Mouse (Mus musculus): ENCODE data around the gene Gm21988. TPM values are rescaled to one million over a fixed set of nuclear protein-coding genes. Genes with fewer than 3 reads are reported as not detected.

Gm21988 gene
- polyA plus RNA-seq, 1 experiment from 2014 or later, result 15.3 TPM

DNA sequence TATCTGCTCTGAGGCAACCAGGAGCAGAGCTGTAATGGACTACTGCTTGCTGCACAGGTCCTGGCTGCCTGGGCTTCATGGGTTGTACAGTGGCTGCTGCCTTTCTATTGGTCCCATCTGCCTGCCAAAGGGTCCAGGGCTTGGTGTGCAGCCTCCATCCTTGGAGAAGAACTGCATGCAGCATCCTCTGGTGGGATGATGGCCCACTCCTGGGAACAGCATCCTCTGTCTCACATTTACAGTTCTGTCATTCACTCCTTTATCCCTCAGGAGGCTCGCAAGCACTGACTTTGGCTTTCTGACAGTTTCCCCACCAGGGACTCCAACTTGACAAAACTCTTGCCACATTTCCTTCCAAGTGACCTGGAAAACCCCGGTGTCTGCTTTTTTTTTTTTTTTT, 32.8 kb downstream of the Gm21988 start:
- no peaks in the 10 kb centered on the region for H3K9me3 ChIP-seq (ENCODE audit: low read length)
- H3K9ac ChIP-seq (replicated peaks; ENCODE audit: low read depth), result no peak overlapping the region
- 75% methylated on average over 2 of the region's 2 CpGs for WGBS
- H3K4me2 ChIP-seq (replicated peaks; ENCODE audit: low read depth, low read length), result no peak overlapping the region
- DNase-seq (ENCODE audit: low spot score) (no peak), ATAC-seq (no peak)
- no peak for TF ChIP-seq EP300 (IDR thresholded peaks at IDR 0.05)
- TF ChIP-seq CTCF (IDR thresholded peaks at IDR 0.05), result no peak
- no peak overlapping the region for H3K27ac ChIP-seq (ENCODE audit: low read length)
- H3K4me1 ChIP-seq (ENCODE audit: insufficient read depth, low read depth, low read length), result no peaks in the 10 kb centered on the region
- no peaks in the 10 kb centered on the region for H3K27me3 ChIP-seq (replicated peaks; ENCODE audit: insufficient read depth, low read length)
- no peak overlapping the region for H3K4me3 ChIP-seq (ENCODE audit: low read depth, low read length)
- H3K36me3 ChIP-seq (ENCODE audit: insufficient read depth, low read length), result no peaks in the 10 kb centered on the region

DNA sequence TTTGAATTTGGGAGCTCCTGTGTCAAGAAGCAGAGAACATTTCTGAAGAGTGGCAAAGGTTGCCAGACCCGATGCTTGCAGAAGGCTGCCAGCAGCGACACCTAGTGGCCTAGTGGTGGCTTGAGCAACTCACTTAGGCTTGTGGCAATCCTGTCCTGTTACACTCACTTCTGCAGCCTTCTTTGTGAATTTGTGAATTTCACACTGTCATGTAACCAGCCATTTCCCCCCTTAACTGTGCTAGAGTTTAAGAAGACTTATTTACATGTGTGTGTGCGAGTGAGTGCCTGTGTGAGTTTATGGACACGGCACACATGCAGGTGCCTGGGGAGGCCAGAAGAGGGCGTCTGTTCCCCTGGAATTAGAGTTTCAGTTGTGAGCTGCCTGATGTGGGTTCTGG, 37.9 kb downstream of the Gm21988 start:
- ATAC-seq (peak; percentile 60), DNase-seq (ENCODE audit: low spot score) (peak; percentile 89)
- TF ChIP-seq EP300 (IDR thresholded peaks at IDR 0.05), result no peak
- TF ChIP-seq CTCF (IDR thresholded peaks at IDR 0.05), result peak; percentile 92
- no peaks in the 10 kb centered on the region for H3K4me1 ChIP-seq (ENCODE audit: insufficient read depth, low read depth, low read length)
- H3K27ac ChIP-seq (ENCODE audit: low read length), result no peak overlapping the region
- H3K4me2 ChIP-seq (replicated peaks; ENCODE audit: low read depth, low read length), result no peak overlapping the region
- WGBS, result 38% methylated on average over 5 of the region's 5 CpGs
- no peaks in the 10 kb centered on the region for H3K27me3 ChIP-seq (replicated peaks; ENCODE audit: insufficient read depth, low read length)
- no peak overlapping the region for H3K9ac ChIP-seq (replicated peaks; ENCODE audit: low read depth)
- no peaks in the 10 kb centered on the region for H3K36me3 ChIP-seq (ENCODE audit: insufficient read depth, low read length)
- no peak overlapping the region for H3K4me3 ChIP-seq (ENCODE audit: low read depth, low read length)
- H3K9me3 ChIP-seq (ENCODE audit: low read length), result no peaks in the 10 kb centered on the region

GRCm38 (mm10) chr11:70200036-70200608, 39.5 kb downstream of the Gm21988 start:
- no peaks in the 10 kb centered on the region for H3K27me3 ChIP-seq (replicated peaks; ENCODE audit: insufficient read depth, low read length)
- ATAC-seq (peak; percentile 76), DNase-seq (ENCODE audit: low spot score) (peak; percentile 43)
- no peak overlapping the region for H3K9ac ChIP-seq (replicated peaks; ENCODE audit: low read depth)
- H3K27ac ChIP-seq (ENCODE audit: low read length), result 0 out of 2 replicates have a peak overlapping the region, but pooled peaks have one; percentile 9
- H3K4me2 ChIP-seq (replicated peaks; ENCODE audit: low read depth, low read length), result no peak overlapping the region
- H3K4me1 ChIP-seq (ENCODE audit: insufficient read depth, low read depth, low read length), result no peaks in the 10 kb centered on the region
- H3K36me3 ChIP-seq (ENCODE audit: insufficient read depth, low read length), result no peaks in the 10 kb centered on the region
- H3K4me3 ChIP-seq (ENCODE audit: low read depth, low read length), result no peak overlapping the region
- TF ChIP-seq EP300 (IDR thresholded peaks at IDR 0.05), result no peak
- no peak for TF ChIP-seq CTCF (IDR thresholded peaks at IDR 0.05)
- 68% methylated on average over 5 of the region's 5 CpGs for WGBS
- no peaks in the 10 kb centered on the region for H3K9me3 ChIP-seq (ENCODE audit: low read length)

DNA sequence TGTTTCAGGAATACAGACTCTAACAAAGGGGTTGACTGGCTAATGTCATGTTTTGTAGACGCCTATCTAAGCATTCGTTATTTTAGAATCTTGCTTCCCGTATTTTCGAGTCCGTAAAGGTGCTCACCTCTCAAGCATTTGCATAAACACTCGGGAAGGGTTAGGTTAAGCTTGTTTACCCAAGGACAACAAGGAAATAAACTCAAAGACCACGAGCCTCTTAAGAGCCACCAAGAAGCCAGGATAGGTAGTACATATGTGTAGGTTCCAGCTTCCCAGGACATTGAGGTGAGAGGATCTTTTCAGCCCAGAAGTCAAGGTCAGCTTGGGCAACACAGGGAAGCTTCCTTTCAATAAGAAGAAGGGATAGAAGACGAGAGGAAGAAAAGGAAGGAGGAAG, 40.5 kb downstream of the Gm21988 start:
- Histone ChIP-seq H3K27ac (ENCODE audit: low read length) (no peak overlapping the region), H3K4me2 (replicated peaks; ENCODE audit: low read depth, low read length) (no peak overlapping the region), H3K36me3 (ENCODE audit: insufficient read depth, low read length) (no peaks in the 10 kb centered on the region), H3K4me1 (ENCODE audit: insufficient read depth, low read depth, low read length) (no peaks in the 10 kb centered on the region), H3K27me3 (replicated peaks; ENCODE audit: insufficient read depth, low read length) (no peaks in the 10 kb centered on the region), H3K4me3 (ENCODE audit: low read depth, low read length) (no peak overlapping the region), H3K9me3 (ENCODE audit: low read length) (no peaks in the 10 kb centered on the region), H3K9ac (replicated peaks; ENCODE audit: low read depth) (no peak overlapping the region)
- TF ChIP-seq CTCF (IDR thresholded peaks at IDR 0.05) (no peak), EP300 (IDR thresholded peaks at IDR 0.05) (no peak)
- peak; percentile 32 for DNase-seq (ENCODE audit: low spot score)
- WGBS, result 69% methylated on average over 8 of the region's 8 CpGs
- ATAC-seq, result no peak

- no peak overlapping the region for H3K27ac ChIP-seq (ENCODE audit: low read length)
- WGBS, result 69% methylated on average over 3 of the region's 3 CpGs
- TF ChIP-seq CTCF (IDR thresholded peaks at IDR 0.05) (no peak), EP300 (IDR thresholded peaks at IDR 0.05) (peak; percentile 45; the same call in 1 of the 2 replicates)
- peak; percentile 78 for DNase-seq (ENCODE audit: low spot score)
- no peak overlapping the region for H3K4me2 ChIP-seq (replicated peaks; ENCODE audit: low read depth, low read length)
- H3K9me3 ChIP-seq (ENCODE audit: low read length), result no peaks in the 10 kb centered on the region
- H3K36me3 ChIP-seq (ENCODE audit: insufficient read depth, low read length), result no peaks in the 10 kb centered on the region
- H3K4me1 ChIP-seq (ENCODE audit: insufficient read depth, low read depth, low read length), result no peaks in the 10 kb centered on the region
- H3K4me3 ChIP-seq (ENCODE audit: low read depth, low read length), result no peak overlapping the region
- H3K9ac ChIP-seq (replicated peaks; ENCODE audit: low read depth), result no peak overlapping the region
- peak; percentile 53 for ATAC-seq
- no peaks in the 10 kb centered on the region for H3K27me3 ChIP-seq (replicated peaks; ENCODE audit: insufficient read depth, low read length)
These were observed 41.3 kb downstream of the Gm21988 start for GRCm38 (mm10) chr11:70198332-70198731.

- ATAC-seq, result peak; percentile 85
- no peaks in the 10 kb centered on the region for H3K27me3 ChIP-seq (replicated peaks; ENCODE audit: insufficient read depth, low read length)
- no peaks in the 10 kb centered on the region for H3K36me3 ChIP-seq (ENCODE audit: insufficient read depth, low read length)
- H3K4me2 ChIP-seq (replicated peaks; ENCODE audit: low read depth, low read length), result no peak overlapping the region
- peak; percentile 79 for TF ChIP-seq EP300 (IDR thresholded peaks at IDR 0.05)
- TF ChIP-seq CTCF (IDR thresholded peaks at IDR 0.05), result no peak
- H3K4me1 ChIP-seq (ENCODE audit: insufficient read depth, low read depth, low read length), result no peaks in the 10 kb centered on the region
- WGBS, result 34% methylated on average over 11 of the region's 11 CpGs
- no peak overlapping the region for H3K4me3 ChIP-seq (ENCODE audit: low read depth, low read length)
- H3K27ac ChIP-seq (ENCODE audit: low read length), result 0 out of 2 replicates have a peak overlapping the region, but pooled peaks have one; percentile 26
- peak; percentile 81 for DNase-seq (ENCODE audit: low spot score)
- no peak overlapping the region for H3K9ac ChIP-seq (replicated peaks; ENCODE audit: low read depth)
- H3K9me3 ChIP-seq (ENCODE audit: low read length), result no peaks in the 10 kb centered on the region
These were observed 46.0 kb downstream of the Gm21988 start for GRCm38 (mm10) chr11:70193354-70194285.
